Mouse (Mus musculus) frontal cortex, adult 2 months (tissue): ENCODE measurements at regions not wholly inside any gene's neighbourhood (a gene's known extent, or its start where the extent isn't known, plus 50 kb on each side); places are given as distances from the start of the nearest gene placed in this dataset.
A peak's percentile ranks its signal among the peaks of the same experiment; 100 is the strongest.
"Not testable (repeated sequence)": the region's sequence is repeated elsewhere in the genome, so short reads cannot be mapped to it uniquely, and the experiment has no call there.

Source experiments
- DNase-seq, 2 experiments: peaks; one replicate each; pipeline ENCODE4 v3.0.0; 2022; ENCODE audit warnings: low spot score in 1 of 2; ENCODE audit errors: extremely low spot score in 1 of 2

DNA sequence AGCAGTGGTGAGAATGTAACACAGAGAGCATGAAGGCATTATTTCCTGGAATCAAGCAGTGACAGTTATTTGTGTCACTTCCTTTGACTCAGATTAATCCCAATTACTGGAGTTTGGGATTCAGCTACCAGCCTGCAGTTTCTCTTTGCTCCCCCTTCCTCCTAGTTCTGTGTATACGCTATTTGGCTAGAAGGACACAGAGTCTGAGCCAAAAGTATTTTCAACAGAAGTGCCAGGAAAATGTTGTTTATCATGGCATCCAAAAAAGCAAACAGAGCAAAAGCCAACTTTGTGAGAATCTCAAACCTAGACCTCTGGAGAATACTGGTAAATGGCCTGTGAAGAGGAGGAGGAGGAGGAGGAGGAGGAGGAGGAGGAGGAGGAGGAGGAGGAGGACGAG is 600.4 kb downstream of the Crisp4 start:
- no peak for DNase-seq

DNA sequence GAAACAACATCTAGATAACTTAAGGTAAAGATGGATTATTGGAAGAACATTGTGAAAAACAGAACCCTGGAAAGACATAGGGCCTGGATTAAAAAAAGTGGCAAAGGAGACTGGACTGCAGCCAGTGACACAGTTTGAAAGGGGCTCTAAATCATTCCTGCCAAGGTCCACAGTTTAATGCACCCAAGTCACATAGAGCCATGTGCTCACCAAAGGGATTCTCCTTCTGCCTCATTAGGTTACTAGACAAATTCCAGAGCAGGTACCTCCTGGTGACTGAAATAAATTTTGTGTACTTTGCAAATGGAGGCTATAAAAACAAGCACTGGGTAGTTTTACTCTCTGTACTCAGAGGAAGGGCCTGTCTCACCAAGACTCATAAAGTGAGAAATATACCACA is 607.5 kb downstream of the Crisp4 start:
- no peak for DNase-seq

DNA sequence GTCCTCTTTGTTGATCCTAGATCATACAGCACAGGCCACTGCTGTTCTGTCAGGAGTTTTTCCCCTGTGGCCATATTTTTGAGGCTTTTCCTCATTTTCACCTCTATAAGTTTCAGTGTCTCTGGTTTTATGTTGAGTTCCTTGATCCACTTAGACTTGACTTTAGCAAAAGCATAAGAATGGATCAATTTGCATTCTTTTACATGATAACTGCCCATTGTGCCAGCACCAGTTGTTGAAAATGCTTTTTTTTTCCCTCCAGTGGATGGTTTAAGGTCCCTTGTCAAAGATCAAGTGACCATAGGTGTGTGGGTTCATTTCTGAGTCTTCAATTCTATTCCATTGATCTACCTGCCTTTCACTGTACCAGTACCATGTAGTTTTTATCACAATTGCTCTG is 614.4 kb downstream of the Crisp4 start:
- DNase-seq: not testable (repeated sequence)

DNA sequence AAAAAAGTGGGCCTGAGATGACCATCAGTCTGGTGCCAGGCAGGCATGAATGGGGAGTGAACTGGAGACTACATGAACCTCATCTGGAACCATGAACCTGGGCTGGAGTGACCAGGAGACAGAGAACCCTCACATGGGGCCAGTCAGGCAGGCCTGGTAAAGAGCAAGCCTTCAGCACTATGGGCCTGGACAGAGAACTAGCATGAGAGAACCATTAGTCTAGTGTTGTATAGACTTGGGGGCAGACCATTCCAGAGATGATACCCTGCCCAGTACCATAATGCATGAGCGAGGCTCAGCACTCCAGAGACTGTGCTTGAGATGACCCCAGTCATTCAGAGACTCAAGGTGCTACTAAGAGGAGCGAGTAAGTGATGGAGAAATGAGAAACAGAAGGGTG is 625.6 kb downstream of the Crisp4 start:
- no peak for DNase-seq

DNA sequence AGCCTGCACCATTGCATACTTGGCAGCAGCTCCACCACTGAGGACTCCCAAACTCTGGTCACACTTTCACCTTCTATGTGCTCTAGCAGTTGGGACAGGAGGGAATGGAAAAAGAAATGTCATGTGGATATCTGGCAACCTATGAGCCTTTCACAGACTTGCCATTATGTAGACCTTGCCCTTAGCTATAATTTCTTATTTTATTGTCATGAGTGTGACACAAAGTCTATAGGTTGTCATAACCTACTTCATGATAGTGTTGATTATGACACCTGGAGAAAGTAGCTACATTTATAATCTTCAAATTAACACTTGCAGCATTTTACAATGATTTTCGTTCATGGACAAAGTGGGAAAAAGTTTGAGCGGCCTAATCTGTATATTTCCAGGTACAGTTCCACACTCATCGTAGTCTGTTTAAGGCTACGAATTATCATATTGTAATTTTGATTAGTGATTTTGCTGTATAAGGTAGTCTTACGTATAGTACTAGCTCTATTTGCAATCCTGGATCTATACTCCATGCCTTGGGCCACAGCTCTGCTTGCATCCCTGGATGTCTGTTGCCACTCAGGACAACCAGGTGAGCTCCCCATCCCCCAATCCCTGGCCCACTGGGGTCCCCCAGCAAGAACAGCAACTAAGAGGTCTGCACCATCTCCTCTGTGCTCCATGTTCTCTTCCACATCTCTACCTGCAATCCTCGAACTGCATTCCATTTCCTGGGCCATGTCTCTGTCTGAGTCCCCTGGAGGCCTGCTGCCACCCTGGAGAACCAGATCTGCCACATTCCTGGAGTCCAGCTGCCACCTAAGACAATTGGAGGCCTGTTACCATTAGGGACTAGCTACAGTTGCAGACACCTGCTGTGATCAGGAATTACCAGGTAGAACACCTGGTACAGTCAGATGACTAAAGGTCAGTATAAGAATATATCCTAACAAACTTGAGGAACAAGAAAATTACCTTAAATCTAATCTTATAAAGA is 639.3 kb downstream of the Crisp4 start:
- DNase-seq: no peak

DNA sequence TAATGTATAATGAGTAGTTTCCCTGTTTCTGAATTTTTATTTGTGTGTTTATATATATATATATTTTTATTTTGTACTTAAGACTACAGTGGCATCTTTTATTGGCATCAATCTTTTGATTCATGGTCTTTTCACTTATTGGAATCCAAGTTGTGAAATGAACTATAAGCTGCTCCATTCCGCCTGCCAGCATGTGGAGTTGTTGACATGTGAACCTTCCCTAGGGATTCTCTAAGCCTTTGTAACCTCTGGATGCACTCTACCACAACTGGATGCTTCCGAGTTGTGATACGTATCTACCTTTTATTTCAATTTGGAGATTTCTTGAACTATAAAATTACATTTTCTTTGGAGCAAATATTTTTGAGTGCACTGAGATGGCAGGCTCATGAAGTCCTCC is 652.1 kb downstream of the Crisp4 start:
- DNase-seq: no peak

DNA sequence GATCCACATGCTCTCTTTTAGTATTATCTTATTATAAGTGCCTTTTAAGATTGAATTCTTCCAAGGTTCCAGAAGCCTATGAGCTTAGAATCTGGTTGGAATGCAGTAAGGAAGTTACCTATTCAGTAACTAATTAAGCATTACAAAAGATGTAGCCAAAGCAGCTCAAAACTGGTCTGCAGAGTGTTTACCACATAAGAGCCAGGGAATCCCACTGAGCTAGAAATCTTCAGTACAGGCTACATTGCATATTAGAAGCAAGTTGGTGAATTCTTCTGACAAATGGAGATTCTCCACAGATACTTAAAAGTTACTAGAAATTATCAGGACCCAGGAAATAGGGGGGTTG is 655.9 kb downstream of the Crisp4 start:
- not testable (repeated sequence) for DNase-seq

DNA sequence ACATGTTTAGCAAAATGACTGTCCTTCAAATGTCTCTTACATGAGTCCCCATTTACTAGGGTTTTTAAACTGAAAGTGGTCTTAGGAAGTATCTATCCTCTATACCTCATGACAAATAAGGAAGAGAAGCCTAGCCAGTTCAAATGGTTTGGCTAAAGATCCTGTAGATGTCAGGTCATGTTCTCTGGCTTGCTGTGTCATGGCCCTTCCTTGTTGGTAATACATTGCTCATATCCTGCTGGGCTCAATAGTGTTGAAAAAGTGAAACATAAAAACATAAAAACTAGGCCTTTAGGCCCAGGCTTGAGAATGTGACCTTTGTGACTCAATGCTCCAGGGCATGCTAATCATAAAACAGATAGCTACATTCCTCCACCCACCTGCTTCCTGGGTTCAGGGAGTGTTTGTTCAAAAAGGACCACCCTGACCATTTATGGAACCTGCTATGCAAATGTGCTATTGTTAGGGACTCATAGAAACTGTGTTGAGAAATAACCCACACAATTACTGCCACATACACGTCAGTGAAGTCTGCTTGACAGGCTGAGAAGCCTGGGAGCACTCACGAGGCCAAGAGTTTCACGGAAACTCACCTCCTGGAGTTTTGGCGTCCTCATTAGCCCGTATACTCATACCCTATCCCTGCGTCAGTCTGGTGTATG is 656.4 kb downstream of the Crisp4 start:
- not testable (repeated sequence) for DNase-seq

DNA sequence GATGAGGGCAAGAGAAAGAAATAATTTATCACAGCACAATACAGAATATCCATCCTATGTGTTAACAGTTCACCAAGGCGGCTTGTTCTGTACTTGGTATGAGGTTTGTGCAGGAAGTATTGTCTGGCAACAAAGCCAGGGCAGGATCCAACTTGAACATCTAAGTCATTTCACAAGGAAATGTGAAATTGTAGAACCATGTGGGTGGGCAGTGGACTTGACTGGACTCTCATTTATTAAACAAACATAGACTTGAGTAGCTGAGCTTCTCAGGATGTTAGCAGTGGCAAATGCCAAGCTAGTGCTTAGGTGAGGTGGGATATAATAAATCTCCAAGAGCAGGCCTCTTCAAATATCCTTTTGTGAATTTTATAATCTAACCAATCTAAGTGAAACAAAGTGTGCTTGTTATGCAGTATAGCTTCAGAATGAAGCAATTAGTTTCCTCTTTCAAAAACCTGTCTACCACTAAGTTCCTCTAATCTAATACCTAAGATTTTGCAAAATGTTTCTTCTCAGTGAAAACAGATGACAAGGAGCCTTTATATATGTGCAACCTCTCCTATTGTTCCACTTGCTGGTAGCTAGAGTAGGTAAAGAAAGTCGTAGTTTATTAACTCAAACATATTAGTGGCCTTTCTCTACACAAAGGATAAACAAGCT is 694.4 kb downstream of the Crisp4 start:
- no peak for DNase-seq

DNA sequence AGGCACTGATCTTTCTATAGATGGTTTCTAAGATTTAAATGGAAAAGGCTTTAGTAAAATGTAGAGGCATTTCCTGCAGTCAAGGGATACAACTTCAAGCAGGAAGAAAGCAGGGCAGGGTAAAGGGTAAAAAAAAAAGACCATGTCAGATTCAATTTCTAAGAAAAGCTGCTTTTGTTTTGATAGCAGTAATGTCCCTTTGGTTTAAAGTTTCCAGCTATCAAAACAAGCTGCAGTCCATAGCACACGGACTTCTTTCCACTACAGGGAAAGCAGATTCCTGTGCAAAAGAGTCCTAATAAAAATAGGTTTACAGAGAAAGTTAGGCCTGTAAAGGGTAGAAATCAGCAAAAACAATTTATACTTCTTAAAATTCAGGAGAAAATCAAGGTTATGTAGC is 695.0 kb downstream of the Crisp4 start:
- no peak for DNase-seq

DNA sequence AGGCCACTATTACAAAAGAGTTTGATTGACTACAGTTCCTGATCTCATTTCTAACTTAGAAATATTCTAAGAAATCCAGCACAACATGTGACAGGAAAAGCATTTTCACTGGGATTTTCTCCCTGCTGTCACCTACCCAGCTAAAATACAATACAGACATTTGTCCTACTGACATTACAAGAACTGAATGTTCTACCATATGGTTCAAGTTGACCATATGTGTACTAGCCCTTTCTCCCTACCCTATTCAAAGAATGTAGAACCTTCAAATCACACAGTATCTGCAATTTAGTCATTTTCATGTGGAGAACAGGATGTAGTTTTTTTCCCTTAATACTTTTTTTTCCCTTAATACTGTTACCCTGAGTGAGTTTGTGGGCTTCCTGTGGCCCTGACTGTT is 695.4 kb downstream of the Crisp4 start:
- no peak for DNase-seq

DNA sequence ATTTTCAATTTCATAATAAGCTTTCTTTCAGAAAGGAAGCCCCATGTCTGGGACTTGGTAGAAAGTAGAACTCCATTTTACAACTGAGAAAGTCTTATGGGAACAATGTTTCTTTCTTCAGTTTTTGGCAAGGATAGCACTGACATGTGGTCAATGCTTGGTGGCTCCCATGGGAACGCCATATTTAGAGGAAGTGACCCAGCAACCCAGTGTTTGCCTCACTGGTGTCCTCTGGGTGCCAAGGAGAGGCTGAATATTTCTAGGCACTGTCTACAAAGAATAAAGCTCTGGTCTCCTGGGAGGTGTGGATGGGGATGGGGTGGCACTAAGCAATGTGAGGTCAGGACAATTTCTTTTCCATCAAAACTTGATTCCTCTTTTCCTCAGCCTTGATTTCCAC is 696.4 kb downstream of the Crisp4 start:
- DNase-seq: no peak

DNA sequence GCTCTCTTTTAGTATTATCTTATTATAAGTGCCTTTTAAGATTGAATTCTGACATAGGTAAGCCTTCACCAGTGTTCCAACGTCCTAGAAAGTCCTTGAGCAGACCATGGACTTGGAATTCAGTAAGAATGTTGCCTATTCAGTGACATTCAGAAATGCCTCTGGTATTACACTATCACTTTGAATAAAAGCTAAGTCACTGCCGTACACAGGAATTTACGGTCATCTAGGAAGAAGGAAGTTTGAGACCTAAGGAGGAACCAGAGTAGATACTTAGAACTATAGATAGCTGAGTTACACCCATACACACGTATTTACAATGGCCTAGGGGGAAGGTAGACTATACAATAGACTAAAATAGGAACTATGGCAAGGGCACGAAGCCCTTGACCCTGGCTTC is 711.6 kb downstream of the Crisp4 start:
- not testable (repeated sequence) for DNase-seq

DNA sequence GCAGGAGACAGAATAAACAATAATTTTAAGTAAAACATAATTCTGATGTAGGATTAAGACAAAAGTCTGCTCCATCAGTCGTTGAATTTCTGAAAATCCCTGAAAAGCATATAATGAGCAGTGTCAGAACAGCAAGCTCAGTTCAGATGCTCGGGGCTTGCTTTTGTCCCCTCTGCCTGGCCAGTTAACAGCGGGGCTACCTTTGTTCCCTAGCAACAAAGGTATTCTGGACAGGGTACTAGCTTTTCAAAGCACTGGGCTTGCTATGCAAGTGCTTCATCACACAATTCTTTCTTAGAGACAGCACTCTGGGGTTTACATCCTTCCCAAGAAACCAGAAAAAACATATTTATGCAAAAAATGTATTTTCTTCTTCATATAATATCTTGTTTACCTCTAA is 729.7 kb downstream of the Crisp4 start:
- DNase-seq: no peak

DNA sequence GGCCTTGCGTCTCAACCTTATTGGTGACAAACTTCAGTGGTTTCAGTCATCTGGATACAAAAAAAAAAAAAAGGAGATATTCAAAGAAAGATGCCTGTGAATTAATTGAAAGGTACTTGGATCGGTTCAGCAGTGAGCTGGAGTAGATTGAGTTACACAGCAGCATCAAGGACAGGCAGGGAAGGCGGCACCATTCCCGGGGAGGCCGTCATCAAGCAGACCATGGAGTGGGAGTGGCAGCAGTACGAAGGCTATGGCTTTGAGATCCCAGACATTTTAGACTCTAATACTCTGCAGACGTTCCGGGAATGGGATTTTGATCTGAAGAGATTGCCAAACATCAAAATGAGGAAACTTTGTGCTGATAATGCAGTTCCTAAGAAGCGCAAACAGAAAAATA is 750.8 kb downstream of the Crisp4 start:
- no peak for DNase-seq

DNA sequence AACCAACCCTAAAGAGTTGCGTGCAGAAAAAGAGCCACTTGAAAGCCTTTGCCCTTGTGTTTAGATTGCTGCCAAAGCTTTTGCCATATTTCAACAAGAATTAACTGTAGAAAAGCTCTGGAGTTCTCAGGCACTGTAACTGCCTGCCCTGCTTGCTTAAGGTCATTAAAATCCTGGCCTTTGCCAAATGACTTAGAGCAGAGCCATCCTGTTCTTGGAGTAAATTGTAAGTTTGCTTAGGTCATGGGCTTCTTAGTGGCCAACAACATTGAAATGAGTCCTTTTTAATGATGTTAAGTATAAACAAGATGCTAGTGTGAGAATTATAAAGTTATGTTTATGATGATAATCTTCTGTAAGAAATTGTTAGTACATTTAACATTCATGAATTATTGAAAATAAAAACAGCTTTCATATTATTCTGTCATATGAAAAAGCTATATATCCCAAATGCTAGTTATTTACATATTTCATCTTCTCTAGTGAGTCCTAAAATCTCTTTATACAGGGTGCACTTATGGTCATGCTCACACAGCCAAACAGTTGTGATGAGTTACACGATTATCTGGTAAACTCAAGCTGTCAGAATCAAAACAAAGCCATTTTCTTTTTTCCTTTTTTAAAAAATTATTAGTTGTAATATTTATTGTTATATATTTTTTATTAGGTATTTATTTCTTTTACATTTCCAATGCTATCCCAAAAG is 753.4 kb downstream of the Crisp4 start:
- no peak for DNase-seq

DNA sequence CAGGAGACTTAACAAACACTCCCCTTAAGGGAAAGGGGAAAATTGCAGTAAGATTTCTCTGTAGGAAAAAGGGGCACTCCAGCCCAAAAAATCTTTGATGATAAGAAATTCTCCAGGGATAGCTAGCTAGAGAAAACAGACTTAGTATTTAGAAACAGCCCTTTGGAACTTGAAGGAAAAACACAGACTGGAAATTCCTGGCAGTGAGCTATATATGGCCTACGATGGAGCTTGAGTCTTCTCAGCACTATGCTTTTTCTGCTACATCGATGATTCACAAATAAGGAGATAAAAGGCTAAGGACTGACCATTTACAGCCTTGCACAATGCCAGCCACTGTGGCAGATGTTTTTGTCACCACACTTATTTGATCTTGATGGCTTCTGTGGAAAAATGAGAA is 768.1 kb downstream of the Crisp4 start:
- DNase-seq: no peak

DNA sequence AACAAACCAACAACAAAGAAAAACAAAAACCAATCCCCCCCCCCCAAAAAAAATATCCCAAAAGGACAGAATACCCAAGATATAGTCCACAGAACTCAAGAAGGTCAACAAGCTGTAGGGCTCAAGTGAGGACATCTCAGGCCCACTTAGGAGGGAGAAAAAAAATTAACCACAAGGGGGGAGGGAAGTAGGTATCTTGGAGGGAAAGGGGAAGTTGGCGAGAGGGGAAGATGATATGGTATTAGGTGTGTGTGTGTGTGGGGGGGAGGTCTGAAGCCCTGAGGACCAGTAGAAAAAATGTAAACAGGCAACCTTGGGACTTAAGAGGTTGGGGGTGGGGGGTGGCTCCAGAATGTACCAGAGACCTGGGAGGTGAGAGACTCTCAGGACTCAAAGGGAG is 797.4 kb downstream of the Crisp4 start:
- no peak for DNase-seq

DNA sequence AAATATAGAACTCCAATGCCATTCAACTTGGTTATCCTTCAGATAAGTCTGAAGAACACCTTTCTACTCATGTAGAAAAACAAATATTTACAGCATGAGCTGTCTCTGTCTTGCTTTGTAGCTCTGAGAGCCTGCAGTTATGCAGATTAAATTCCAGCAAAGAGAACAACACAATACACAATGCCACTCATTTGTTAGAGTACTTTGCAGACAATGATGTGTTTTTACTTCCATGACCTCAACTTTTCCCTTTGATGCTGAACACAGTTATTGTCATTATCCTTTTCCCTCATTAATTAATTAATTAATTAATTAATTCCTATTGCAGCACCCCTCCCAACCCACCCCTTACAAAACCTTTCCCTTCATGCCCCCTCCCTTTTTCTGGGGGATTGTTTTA is 807.9 kb downstream of the Crisp4 start:
- DNase-seq: no peak

DNA sequence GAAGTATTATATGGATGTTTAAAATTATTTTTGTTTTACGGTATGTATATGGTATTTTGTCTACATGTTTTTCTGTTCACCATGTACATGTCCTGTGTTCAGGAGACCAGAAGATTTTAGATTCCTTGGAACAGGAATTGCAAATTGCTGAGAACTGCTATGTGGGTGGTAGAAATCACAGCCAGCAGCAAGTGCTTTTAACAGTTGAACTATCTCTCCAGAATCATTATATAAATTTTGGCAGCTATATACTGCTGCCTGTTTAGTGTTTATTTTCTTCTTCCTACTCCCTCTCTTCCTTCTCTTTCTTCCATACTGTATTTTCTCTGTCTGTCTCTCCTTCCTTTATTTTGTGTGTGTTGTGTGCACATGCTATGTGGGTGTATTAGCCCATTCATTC is 834.3 kb downstream of the Crisp4 start:
- peak in 1 of 2 experiments; percentile 11 for DNase-seq

DNA sequence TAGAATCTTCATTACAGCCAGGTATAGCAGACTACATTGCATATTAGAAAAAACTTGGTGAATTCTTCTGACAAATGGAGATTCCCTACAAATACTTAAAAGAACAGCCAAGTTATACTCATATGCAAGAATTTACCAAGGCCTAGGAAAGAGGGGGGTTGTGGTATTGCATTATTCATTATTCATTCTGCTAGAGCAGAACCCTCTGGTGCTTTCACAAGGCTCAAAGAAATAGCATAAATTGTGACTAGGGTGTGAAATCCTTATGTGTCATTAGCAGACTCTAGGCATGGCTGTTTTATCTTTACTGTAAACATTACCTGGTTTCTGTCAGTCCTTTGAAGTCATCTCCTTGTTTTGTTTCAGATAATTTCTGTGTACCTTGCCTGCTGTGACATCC is 835.8 kb downstream of the Crisp4 start:
- not testable (repeated sequence) for DNase-seq
